Mouse (Mus musculus) hindbrain, embryonic 11.5 days (tissue): Measurements from ENCODE around the gene Tmem33. TPM values are rescaled to one million over a fixed set of nuclear protein-coding genes. Genes with fewer than 3 reads are reported as not detected.

Experiments used
- ATAC-seq: fragments of 200-750 bp; cut with Nextera tagmentation; 2 replicates; pipeline ENCODE4 v1.8.0; 2017; ENCODE audit warnings: mild to moderate bottlenecking, moderate TSS enrichment, moderate library complexity; ENCODE audit not compliant: low FRiP score
- DNase-seq: peaks from one replicate; pipeline ENCODE4 v3.0.0-alpha.2; 2015; ENCODE audit warnings: low spot score
- H3K27ac ChIP-seq: fragments of 300-500 bp; sonication (generic); 2 replicates; pipeline ENCODE4 v1.5.1; 2014; ENCODE audit warnings: mild to moderate bottlenecking, low read depth, low read length
- H3K27me3 ChIP-seq: fragments of 300-500 bp; sonication (generic); 2 replicates; pipeline ENCODE4 v1.6.1; 2014; ENCODE audit warnings: mild to moderate bottlenecking, low read length, moderate library complexity, mixed read lengths; ENCODE audit not compliant: control insufficient read depth, insufficient read depth
- H3K36me3 ChIP-seq: fragments of 300-500 bp; sonication (generic); 2 replicates; pipeline ENCODE4 v1.6.1; 2014; ENCODE audit warnings: mild to moderate bottlenecking, low read length, moderate library complexity, mixed read lengths; ENCODE audit not compliant: control insufficient read depth, insufficient read depth
- H3K4me1 ChIP-seq: fragments of 300-500 bp; sonication (generic); replicated peaks from 2 replicates; pipeline ENCODE4 v1.6.1; 2014; ENCODE audit warnings: low read length, mixed read lengths; ENCODE audit not compliant: control insufficient read depth, insufficient read depth
- H3K4me2 ChIP-seq: fragments of 300-500 bp; sonication (generic); replicated peaks from 2 replicates; pipeline ENCODE4 v1.6.1; 2014; ENCODE audit warnings: mild to moderate bottlenecking, low read depth, low read length
- H3K4me3 ChIP-seq: fragments of 300-500 bp; sonication (generic); 2 replicates; pipeline ENCODE4 v1.5.1; 2014; ENCODE audit warnings: low read depth, low read length
- H3K9ac ChIP-seq: fragments of 300-500 bp; sonication (generic); 2 replicates; pipeline ENCODE4 v1.6.1; 2014; ENCODE audit warnings: low read depth, low read length
- H3K9me3 ChIP-seq: fragments of 300-500 bp; sonication (generic); 2 replicates; pipeline ENCODE4 v1.6.1; 2016; ENCODE audit warnings: low read length; ENCODE audit not compliant: control insufficient read depth
- WGBS: fragments of 180-500 bp; shearing (Covaris S2); extraction: QIAGEN DNeasy Blood & Tissue Kit; methylation state at CpG from one replicate; pipeline ENCODE4 v1.1.7; 2014; 5-methylcytosine and 5-hydroxymethylcytosine counted together
- polyA plus RNA-seq: library from polyadenylated mRNA; unstranded; fragments of >200 nt; fragmentation: Nextera tagmentation; extraction: Ambion mirVana; gene quantifications from 2 replicates; pipeline ENCODE4 v1.2.1, GENCODE M21; 2014

The Tmem33 gene
- polyA plus RNA-seq, 1 experiment from 2014 or later: 118 TPM

DNA sequence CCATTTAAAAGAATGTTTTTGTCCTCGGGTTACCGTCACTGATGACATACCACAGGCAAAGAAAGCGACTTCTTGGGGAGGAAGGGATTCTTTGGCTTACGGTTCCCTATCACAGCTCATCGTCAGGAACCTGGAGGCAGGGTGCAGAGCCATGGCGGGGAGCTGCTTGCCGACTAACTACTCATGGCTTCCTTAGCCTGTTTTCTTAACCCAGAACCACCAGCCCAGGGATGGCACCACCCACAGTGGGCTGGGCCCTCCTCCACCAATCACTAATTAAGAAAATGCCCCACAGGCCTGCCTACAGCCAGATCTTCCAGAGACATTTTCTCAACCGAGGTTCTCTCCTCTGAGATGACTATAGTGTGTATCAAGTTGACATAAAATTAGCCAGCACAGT, 8.9 kb downstream of the Tmem33 start:
- H3K27me3 ChIP-seq: no peaks in the 10 kb centered on the region
- ATAC-seq: no peak
- peaks cover 12% of the 10 kb centered on the region for H3K36me3 ChIP-seq

DNA sequence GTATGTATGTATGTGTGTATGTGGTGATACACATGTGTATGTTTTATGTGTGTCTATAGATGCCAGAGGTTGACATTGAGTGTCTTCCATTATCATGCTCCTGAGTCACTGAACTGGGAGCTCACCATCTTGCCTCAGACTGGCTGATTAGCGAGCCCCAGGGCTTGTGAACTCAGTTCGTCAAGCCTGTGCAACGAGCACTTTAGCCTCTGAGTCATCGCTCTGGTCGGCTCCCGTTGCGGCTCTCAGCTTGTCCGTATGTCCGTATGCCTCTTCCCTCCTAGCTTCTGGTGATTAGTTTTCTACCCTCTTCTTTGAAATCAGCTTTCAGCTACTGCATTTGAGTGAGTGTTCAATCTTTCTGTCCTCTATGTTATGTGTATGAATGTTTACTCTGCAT, 19.0 kb downstream of the Tmem33 start:
- WGBS: 96% methylated on average over 9 of the region's 9 CpGs
- ATAC-seq: no peak
- Histone ChIP-seq H3K4me2 (no peak overlapping the region), H3K4me3 (no peak overlapping the region), H3K27me3 (no peaks in the 10 kb centered on the region), H3K9ac (no peak overlapping the region), H3K36me3 (peaks cover 8% of the 10 kb centered on the region), H3K27ac (no peak overlapping the region), H3K9me3 (no peaks in the 10 kb centered on the region), H3K4me1 (no peaks in the 10 kb centered on the region)
- DNase-seq: no peak

More for the DNA sequence above, 8.9 kb downstream of the Tmem33 start:
- H3K4me1 ChIP-seq: no peaks in the 10 kb centered on the region
- H3K27ac ChIP-seq: no peak overlapping the region
- H3K9me3 ChIP-seq: no peaks in the 10 kb centered on the region
- 95% methylated on average over 8 of the region's 8 CpGs for WGBS
- no peak for DNase-seq
- H3K4me2 ChIP-seq: no peak overlapping the region
- no peak overlapping the region for H3K4me3 ChIP-seq
- no peak overlapping the region for H3K9ac ChIP-seq

GRCm38 (mm10) chr5:67279840-67280239, 19.5 kb downstream of the Tmem33 start:
- Histone ChIP-seq H3K9ac (no peak overlapping the region), H3K27ac (no peak overlapping the region), H3K4me3 (no peak overlapping the region), H3K36me3 (peaks cover 10% of the 10 kb centered on the region), H3K4me2 (no peak overlapping the region), H3K4me1 (no peaks in the 10 kb centered on the region), H3K27me3 (no peaks in the 10 kb centered on the region), H3K9me3 (no peaks in the 10 kb centered on the region)
- WGBS: 91% methylated on average over 4 of the region's 4 CpGs
- no peak for DNase-seq
- no peak for ATAC-seq

- Histone ChIP-seq H3K4me2 (no peak overlapping the region), H3K27ac (no peak overlapping the region), H3K36me3 (peaks cover 10% of the 10 kb centered on the region), H3K4me3 (no peak overlapping the region), H3K27me3 (no peaks in the 10 kb centered on the region), H3K9me3 (no peaks in the 10 kb centered on the region), H3K9ac (no peak overlapping the region), H3K4me1 (no peaks in the 10 kb centered on the region)
- no peak for ATAC-seq
- 92% methylated on average over 4 of the region's 4 CpGs for WGBS
- no peak for DNase-seq
Observed at GRCm38 (mm10) chr5:67280400-67280799, 20.0 kb downstream of the Tmem33 start.

DNA sequence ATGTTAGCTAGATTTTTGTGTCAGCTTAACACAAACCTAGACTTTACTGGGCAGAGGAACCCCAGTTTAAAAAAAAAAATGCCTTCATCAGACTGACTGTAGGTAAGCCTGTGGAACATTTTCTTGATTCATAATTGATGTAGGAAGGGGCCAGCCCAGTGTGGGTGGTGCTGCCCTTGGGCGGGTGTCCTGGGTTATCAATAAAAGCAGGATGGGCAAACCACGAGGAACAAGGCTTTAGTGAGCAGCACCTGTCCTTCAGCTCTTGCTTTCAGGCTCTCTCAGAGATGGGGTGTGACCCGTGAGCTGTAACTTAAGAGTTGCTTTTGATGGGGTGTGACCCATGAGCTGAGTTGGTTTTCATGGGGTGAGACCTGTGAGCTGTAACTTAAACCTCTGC, 34.7 kb downstream of the Tmem33 start:
- Histone ChIP-seq H3K4me2 (no peak overlapping the region), H3K27me3 (no peaks in the 10 kb centered on the region), H3K36me3 (no peaks in the 10 kb centered on the region), H3K27ac (no peak overlapping the region), H3K4me3 (no peak overlapping the region), H3K9me3 (no peaks in the 10 kb centered on the region), H3K9ac (no peak overlapping the region), H3K4me1 (no peaks in the 10 kb centered on the region)
- DNase-seq (no peak), ATAC-seq (no peak)
- 81% methylated on average over 3 of the region's 3 CpGs for WGBS

DNA sequence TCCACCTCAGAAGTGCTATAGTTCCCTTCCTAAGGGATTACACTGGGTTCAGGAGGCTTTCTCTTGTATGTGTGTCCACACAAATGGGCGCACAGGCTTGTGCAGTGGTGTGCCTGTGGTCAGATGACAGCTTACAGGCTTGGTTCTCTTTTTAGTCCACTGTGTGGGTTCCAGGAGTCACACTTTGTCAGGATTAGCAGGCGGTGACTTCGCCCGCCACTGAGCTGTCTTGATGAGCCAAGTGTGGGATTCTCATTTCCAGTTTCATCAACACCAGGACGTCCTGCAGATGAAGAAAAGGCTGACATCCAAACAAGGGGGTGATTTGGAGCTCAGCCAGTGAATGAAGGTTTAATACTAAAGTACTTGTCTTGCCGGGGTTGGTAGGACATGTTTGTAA, 35.3 kb downstream of the Tmem33 start:
- Histone ChIP-seq H3K36me3 (no peaks in the 10 kb centered on the region), H3K4me2 (no peak overlapping the region), H3K4me3 (no peak overlapping the region), H3K27ac (no peak overlapping the region), H3K4me1 (no peaks in the 10 kb centered on the region), H3K9ac (no peak overlapping the region), H3K9me3 (no peaks in the 10 kb centered on the region), H3K27me3 (no peaks in the 10 kb centered on the region)
- DNase-seq (no peak), ATAC-seq (no peak)
- 87% methylated on average over 6 of the region's 6 CpGs for WGBS

DNA sequence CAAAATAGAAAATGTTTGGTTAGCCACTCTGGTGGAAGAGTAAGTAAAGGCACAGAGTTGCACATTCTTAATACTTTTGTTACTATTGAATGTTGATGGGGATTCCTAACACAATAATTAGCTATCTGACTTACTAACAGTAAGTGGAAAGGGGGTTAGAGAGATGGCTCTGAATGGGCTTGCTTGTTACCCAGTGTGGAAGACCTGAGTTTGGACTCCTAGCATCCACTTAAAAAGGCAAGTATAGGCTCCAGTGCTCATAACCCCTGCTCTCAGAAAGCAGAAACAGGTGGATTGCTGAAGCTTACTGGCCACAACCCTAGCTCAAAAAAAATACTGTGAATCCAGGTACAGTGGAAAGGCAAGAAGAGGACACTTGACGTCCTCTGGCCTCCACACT, 35.8 kb downstream of the Tmem33 start:
- H3K4me1 ChIP-seq: no peaks in the 10 kb centered on the region
- no peak overlapping the region for H3K4me3 ChIP-seq
- no peaks in the 10 kb centered on the region for H3K9me3 ChIP-seq
- H3K9ac ChIP-seq: no peak overlapping the region
- H3K27me3 ChIP-seq: no peaks in the 10 kb centered on the region
- no peaks in the 10 kb centered on the region for H3K36me3 ChIP-seq
- ATAC-seq (no peak), DNase-seq (no peak)
- WGBS: 96% methylated on average over 1 of the region's 1 CpGs
- no peak overlapping the region for H3K27ac ChIP-seq
- H3K4me2 ChIP-seq: no peak overlapping the region

DNA sequence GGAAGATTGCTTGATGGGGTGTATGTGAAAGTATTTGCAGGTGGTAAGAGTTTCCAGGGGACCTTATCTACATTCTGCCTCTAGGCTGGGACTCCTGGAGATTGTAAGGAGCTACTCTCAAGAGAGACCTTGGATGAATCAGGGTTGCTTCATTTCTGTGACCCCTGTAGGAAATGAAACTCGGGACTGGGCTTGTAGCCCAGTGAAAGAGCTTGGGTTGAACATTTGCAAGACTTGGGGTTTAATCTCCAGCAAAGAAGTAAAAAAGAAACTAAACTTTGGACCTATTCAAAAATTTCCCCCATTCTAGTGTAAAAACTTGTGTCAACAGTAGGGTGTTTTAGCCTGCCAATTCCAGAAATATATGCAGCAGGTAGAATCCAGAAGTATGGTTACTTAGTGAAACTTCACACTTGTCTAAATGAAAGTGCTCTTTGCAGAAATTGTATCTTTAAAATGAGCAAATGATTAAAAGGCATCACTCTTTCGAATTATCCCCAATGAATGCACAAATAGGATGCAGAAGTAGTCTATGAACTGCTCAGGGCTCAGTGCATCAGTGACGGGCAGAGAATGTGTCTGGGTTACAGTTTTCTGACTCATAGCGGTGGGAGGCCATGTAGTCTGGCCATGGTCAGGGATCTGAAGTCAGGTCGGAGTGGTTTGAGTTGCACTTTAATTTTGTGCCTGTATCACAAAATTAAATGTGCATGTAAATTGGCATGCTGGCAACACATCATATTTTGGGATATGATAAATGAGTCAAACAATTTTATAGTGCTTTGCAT, 36.9 kb downstream of the Tmem33 start:
- Histone ChIP-seq H3K4me3 (no peak overlapping the region), H3K4me1 (no peaks in the 10 kb centered on the region), H3K4me2 (no peak overlapping the region), H3K9ac (no peak overlapping the region), H3K9me3 (no peaks in the 10 kb centered on the region), H3K36me3 (no peaks in the 10 kb centered on the region), H3K27ac (no peak overlapping the region), H3K27me3 (no peaks in the 10 kb centered on the region)
- ATAC-seq (no peak), DNase-seq (no peak)
- 90% methylated on average over 5 of the region's 5 CpGs for WGBS

DNA sequence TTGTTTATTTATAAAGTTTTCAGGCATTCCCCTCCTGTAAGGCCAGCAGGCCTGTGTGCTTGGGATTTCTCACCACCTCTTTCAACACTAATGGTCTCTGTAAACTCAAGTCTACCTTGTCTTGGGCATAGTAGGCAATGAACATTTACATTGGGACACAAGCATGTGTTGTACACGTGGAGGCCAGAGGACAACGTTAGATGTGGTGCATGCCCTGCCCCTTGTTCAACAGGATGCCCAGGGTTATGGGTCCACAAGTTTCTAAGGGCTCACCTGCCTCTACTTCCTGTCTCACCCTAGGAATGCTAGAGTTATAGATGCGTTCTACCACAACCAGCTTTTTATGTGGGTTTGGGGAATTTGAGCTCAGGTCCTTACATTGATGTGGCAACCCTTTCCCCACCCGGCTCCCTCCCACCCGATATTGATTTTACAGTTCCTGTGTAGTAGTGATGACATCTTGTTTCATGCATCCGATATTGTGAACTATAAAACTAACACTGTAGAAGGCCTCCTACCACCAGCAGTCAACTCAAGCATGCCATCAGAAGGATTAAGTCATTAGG, 39.6 kb downstream of the Tmem33 start:
- no peaks in the 10 kb centered on the region for H3K27me3 ChIP-seq
- WGBS: 94% methylated on average over 6 of the region's 6 CpGs
- no peaks in the 10 kb centered on the region for H3K4me1 ChIP-seq
- DNase-seq (no peak), ATAC-seq (no peak)
- no peak overlapping the region for H3K27ac ChIP-seq
- H3K9ac ChIP-seq: no peak overlapping the region
- no peak overlapping the region for H3K4me2 ChIP-seq
- H3K36me3 ChIP-seq: no peaks in the 10 kb centered on the region
- no peak overlapping the region for H3K4me3 ChIP-seq
- no peaks in the 10 kb centered on the region for H3K9me3 ChIP-seq
